Mouse (Mus musculus) kidney, postnatal 0 days (tissue): ENCODE results near the gene Dcaf15. TPM values are rescaled to one million over a fixed set of nuclear protein-coding genes. Genes with fewer than 3 reads are reported as not detected.

Experiments used
- ATAC-seq: fragments of 200-750 bp; cut with Nextera tagmentation; replicated peaks from 2 replicates; pipeline ENCODE4 v1.8.0; 2017; ENCODE audit warnings: low read depth, moderate number of reproducible peaks, moderate TSS enrichment, moderate library complexity; ENCODE audit not compliant: low FRiP score
- DNase-seq: peaks from one replicate; pipeline ENCODE4 v3.0.0-alpha.2; 2016; ENCODE audit warnings: low spot score
- H3K27ac ChIP-seq: fragments of 300-500 bp; sonication (generic); 2 replicates; pipeline ENCODE4 v1.5.1; 2014; ENCODE audit warnings: mild to moderate bottlenecking
- H3K27me3 ChIP-seq: fragments of 300-500 bp; sonication (generic); 2 replicates; pipeline ENCODE4 v1.6.1; 2014; ENCODE audit warnings: low read length, mixed read lengths; ENCODE audit not compliant: insufficient read depth
- H3K36me3 ChIP-seq: fragments of 300-500 bp; sonication (generic); 2 replicates; pipeline ENCODE4 v1.6.1; 2014; ENCODE audit warnings: low read length, mixed read lengths; ENCODE audit not compliant: insufficient read depth
- H3K4me1 ChIP-seq: fragments of 300-500 bp; sonication (generic); replicated peaks from 2 replicates; pipeline ENCODE4 v1.6.1; 2014; ENCODE audit warnings: antibody characterized with exemption, low read length, mixed read lengths; ENCODE audit not compliant: insufficient read depth
- H3K4me2 ChIP-seq: fragments of 300-500 bp; sonication (generic); 2 replicates; pipeline ENCODE4 v1.6.1; 2014; ENCODE audit warnings: mild to moderate bottlenecking, low read length, moderate library complexity, mixed read lengths
- H3K4me3 ChIP-seq: fragments of 300-500 bp; sonication (generic); replicated peaks from 2 replicates; pipeline ENCODE4 v1.5.1; 2014; ENCODE audit warnings: low read depth, low read length
- H3K9ac ChIP-seq: fragments of 300-500 bp; sonication (generic); 2 replicates; pipeline ENCODE4 v1.6.1; 2014; ENCODE audit warnings: low read depth, low read length
- H3K9me3 ChIP-seq: fragments of 300-500 bp; sonication (generic); replicated peaks from 2 replicates; pipeline ENCODE4 v1.6.1; 2016; ENCODE audit warnings: low read length, inconsistent platforms, mixed read lengths
- CTCF ChIP-seq: IDR thresholded peaks from 2 replicates; pipeline ENCODE4 v1.5.1; 2016; ENCODE audit warnings: antibody characterized with exemption, low read depth, mild to moderate bottlenecking, moderate library complexity
- WGBS: fragments of 180-500 bp; shearing (Covaris S2); extraction: QIAGEN DNeasy Blood & Tissue Kit; methylation state at CpG from one replicate; pipeline ENCODE4 v1.1.7; 2014; 5-methylcytosine and 5-hydroxymethylcytosine counted together
- polyA plus RNA-seq: library from polyadenylated mRNA; unstranded; fragments of >200 nt; fragmentation: Nextera tagmentation; extraction: Ambion mirVana; gene quantifications from 2 replicates; pipeline ENCODE4 v1.2.1, GENCODE M21; 2015

Dcaf15 gene
- polyA plus RNA-seq, result 7.5 TPM in 2 replicates

DNA sequence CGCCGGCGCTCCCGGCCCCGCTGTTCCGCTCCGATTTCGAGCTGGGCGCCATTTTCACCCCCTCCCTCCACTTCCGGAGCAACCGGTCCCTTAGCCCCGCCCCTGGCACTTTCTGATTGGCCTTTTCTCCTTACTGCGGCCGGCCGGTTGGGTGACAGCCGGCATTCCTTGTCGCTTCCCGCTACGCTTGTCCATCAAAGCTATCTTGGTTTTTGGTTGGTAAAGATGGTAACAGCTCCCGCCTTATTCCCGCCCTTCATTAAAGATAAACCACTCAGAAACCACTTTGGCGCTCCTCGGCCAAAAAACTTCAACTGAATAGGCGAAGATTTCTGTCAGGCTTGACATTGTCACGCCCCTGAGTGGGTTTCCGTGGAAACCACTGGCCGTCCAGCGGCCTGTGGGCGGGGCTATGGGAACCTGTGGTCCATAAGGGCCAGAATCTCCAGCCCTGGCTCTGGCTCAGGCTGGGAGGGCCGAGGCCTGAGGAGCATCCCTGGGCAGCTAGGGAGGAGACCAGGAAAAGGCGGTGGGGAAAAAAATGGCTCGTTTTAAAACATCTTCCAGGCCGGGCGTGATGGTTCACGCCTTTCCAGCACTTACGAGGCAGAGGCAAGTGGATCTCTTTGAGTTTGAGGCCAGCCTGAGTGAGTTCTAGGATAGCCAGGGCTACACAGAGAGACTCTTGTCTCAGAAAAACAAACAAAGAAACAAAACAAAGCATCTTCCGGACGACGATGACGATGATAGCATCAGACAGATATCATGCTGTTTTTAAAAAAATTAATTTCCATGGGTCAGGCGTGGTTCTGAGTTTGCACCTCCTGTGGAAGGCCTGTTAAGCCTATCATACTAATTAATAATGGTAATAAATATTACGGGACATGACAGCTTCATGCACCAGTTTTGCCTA lies at the start of gene Dcaf15:
TSS of gene Dcaf15 (minus strand) at position 72 of the 913 bp plus-strand sequence.
- TF ChIP-seq CTCF, result no peak
- peak within 1 kb of the TSS; percentile 77 for H3K9ac ChIP-seq
- no peaks in the 10 kb centered on the region for H3K36me3 ChIP-seq
- peak; percentile 95 for ATAC-seq
- WGBS, result 7% methylated on average over 42 of the region's 42 CpGs
- H3K9me3 ChIP-seq, result no peaks in the 10 kb centered on the region
- peak within 1 kb of the TSS; percentile 86 for H3K27ac ChIP-seq
- peaks cover 14% of the 10 kb centered on the region for H3K4me1 ChIP-seq
- peak within 1 kb of the TSS; percentile 73 for H3K4me3 ChIP-seq
- DNase-seq, result peak; percentile 100
- peak within 1 kb of the TSS; percentile 76 for H3K4me2 ChIP-seq
- no peaks in the 10 kb centered on the region for H3K27me3 ChIP-seq

GRCm38 (mm10) chr8:84149181-84149580 lies 44.6 kb upstream of the Dcaf15 start:
- no peak for DNase-seq
- 32% methylated on average over 3 of the region's 3 CpGs for WGBS

GRCm38 (mm10) chr8:84148531-84148850 lies 43.9 kb upstream of the Dcaf15 start:
- Histone ChIP-seq H3K27me3 (no peaks in the 10 kb centered on the region), H3K9ac (no peak overlapping the region), H3K4me1 (peaks cover 10% of the 10 kb centered on the region; the same call in 1 of the 2 replicates), H3K4me3 (no peak overlapping the region), H3K4me2 (peak overlapping the region; percentile 93), H3K27ac (0 out of 2 replicates have a peak overlapping the region, but pooled peaks have one; percentile 0), H3K9me3 (no peaks in the 10 kb centered on the region), H3K36me3 (peaks cover 6% of the 10 kb centered on the region; the same call in 1 of the 2 replicates)
- 88% methylated on average over 5 of the region's 5 CpGs for WGBS
- ATAC-seq (no peak), DNase-seq (no peak)
- no peak for TF ChIP-seq CTCF

More at GRCm38 (mm10) chr8:84149181-84149580, 44.6 kb upstream of the Dcaf15 start:
- no peak for ATAC-seq
- no peak for TF ChIP-seq CTCF
- Histone ChIP-seq H3K9me3 (no peaks in the 10 kb centered on the region), H3K9ac (no peak overlapping the region), H3K4me1 (peaks cover 10% of the 10 kb centered on the region; the same call in 1 of the 2 replicates), H3K4me3 (no peak overlapping the region), H3K27ac (no peak overlapping the region), H3K4me2 (no peak overlapping the region), H3K36me3 (no peaks in the 10 kb centered on the region), H3K27me3 (no peaks in the 10 kb centered on the region)

- peaks cover 11% of the 10 kb centered on the region; the same call in 1 of the 2 replicates for H3K36me3 ChIP-seq
- DNase-seq (peak; percentile 98), ATAC-seq (peak; percentile 89)
- H3K27ac ChIP-seq, result peak within 1 kb of the TSS; percentile 60; the same call in 1 of the 2 replicates
- peak within 1 kb of the TSS; percentile 77 for H3K9ac ChIP-seq
- no peaks in the 10 kb centered on the region for H3K27me3 ChIP-seq
- no peaks in the 10 kb centered on the region for H3K9me3 ChIP-seq
- H3K4me2 ChIP-seq, result peak within 1 kb of the TSS; percentile 93
- H3K4me1 ChIP-seq, result peaks cover 10% of the 10 kb centered on the region; the same call in 1 of the 2 replicates
- WGBS, result 19% methylated on average over 48 of the region's 49 CpGs
- TF ChIP-seq CTCF, result 0 out of 2 replicates have a peak, but pooled peaks have one; percentile 7
- H3K4me3 ChIP-seq, result peak within 1 kb of the TSS; percentile 62
These were observed 43.4 kb upstream of the Dcaf15 start, which contains the start of the genes Cc2d1a and 4930432K21Rik for GRCm38 (mm10) chr8:84147769-84148530. Gene Cc2d1a (minus strand): TSS chr8:84147936. Gene 4930432K21Rik (plus strand): TSS chr8:84148025.

DNA sequence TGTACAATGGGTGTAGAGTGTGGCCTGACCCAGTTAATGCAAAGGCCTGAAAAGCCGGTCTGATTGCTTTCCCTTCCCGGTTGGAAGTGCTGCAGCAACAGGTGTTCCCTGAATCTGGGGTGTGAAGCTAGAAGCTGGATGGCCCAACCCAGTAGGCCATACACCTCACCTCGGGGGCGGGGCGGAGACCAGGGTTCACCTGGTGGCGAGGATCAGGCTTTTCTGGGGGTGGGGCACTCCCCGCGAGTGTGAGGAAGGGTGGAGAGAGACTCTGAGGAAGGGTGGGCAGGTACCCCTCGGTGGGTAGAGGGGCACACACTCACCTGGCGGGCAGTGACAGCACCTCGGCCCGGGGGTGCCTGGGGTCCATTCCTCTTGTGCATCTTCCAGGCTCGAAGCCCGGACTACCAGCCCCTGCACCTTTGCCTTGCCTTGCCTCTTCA lies 42.8 kb upstream of the Dcaf15 start:
- ATAC-seq, result peak; percentile 57; the same call in 1 of the 2 replicates
- H3K4me2 ChIP-seq, result peak overlapping the region; percentile 93
- peak overlapping the region; percentile 77 for H3K9ac ChIP-seq
- TF ChIP-seq CTCF, result no peak
- peak overlapping the region; percentile 60; the same call in 1 of the 2 replicates for H3K27ac ChIP-seq
- WGBS, result 5% methylated on average over 14 of the region's 14 CpGs
- H3K9me3 ChIP-seq, result no peaks in the 10 kb centered on the region
- peaks cover 10% of the 10 kb centered on the region; the same call in 1 of the 2 replicates for H3K4me1 ChIP-seq
- peaks cover 17% of the 10 kb centered on the region; the same call in 1 of the 2 replicates for H3K36me3 ChIP-seq
- H3K4me3 ChIP-seq, result peak overlapping the region; percentile 62
- no peaks in the 10 kb centered on the region for H3K27me3 ChIP-seq
- no peak for DNase-seq
